Mouse (Mus musculus) cerebellum, adult 2 months (tissue): ENCODE data around the gene Foxc2.

Source experiments
- CTCF ChIP-seq: fragments of 200-500 bp; IDR thresholded peaks from 2 replicates; pipeline ENCODE4 v1.5.1; 2011; ENCODE audit warnings: low read depth, mild to moderate bottlenecking, control low read depth, low read length, moderate library complexity, borderline replicate concordance; ENCODE audit not compliant: insufficient read depth
- POLR2A ChIP-seq: fragments of 200-500 bp; IDR thresholded peaks from 2 replicates; pipeline ENCODE4 v1.6.1; 2011; ENCODE audit warnings: low read length, control low read depth, borderline replicate concordance; ENCODE audit not compliant: insufficient read depth

- TF ChIP-seq POLR2A: no peak
- TF ChIP-seq CTCF: no peak
These were observed 7.3 kb upstream of the Foxc2 start for GRCm38 (mm10) chr8:121108657-121109056.
